Mouse (Mus musculus) hindbrain, embryonic 14.5 days (tissue): ENCODE measurements around the gene Stat5b. TPM values are rescaled to one million over a fixed set of nuclear protein-coding genes. Genes with fewer than 3 reads are reported as not detected.

ENCODE experiments used
- ATAC-seq: fragments of 200-750 bp; cut with Nextera tagmentation; 2 replicates; pipeline ENCODE4 v1.8.0; 2017; ENCODE audit warnings: moderate number of reproducible peaks, mild to moderate bottlenecking, moderate TSS enrichment, moderate library complexity; ENCODE audit not compliant: low FRiP score
- DNase-seq: peaks from one replicate; pipeline ENCODE4 v3.0.0-alpha.2; 2015; ENCODE audit warnings: low spot score
- H3K27ac ChIP-seq: fragments of 300-500 bp; sonication (generic); 2 replicates; pipeline ENCODE4 v1.5.1; 2014; ENCODE audit warnings: mild to moderate bottlenecking, moderate library complexity
- H3K27me3 ChIP-seq: fragments of 300-500 bp; sonication (generic); 2 replicates; pipeline ENCODE4 v1.6.1; 2014; ENCODE audit warnings: mild to moderate bottlenecking, low read length, mixed read lengths; ENCODE audit not compliant: control insufficient read depth, insufficient read depth
- H3K36me3 ChIP-seq: fragments of 300-500 bp; sonication (generic); replicated peaks from 2 replicates; pipeline ENCODE4 v1.6.1; 2014; ENCODE audit not compliant: control insufficient read depth, insufficient read depth
- H3K4me1 ChIP-seq: fragments of 300-500 bp; sonication (generic); replicated peaks from 2 replicates; pipeline ENCODE4 v1.6.1; 2014; ENCODE audit warnings: antibody characterized with exemption, low read length, mixed read lengths; ENCODE audit not compliant: control insufficient read depth, insufficient read depth
- H3K4me2 ChIP-seq: fragments of 300-500 bp; sonication (generic); replicated peaks from 2 replicates; pipeline ENCODE4 v1.6.1; 2014; ENCODE audit warnings: mild to moderate bottlenecking, moderate library complexity
- H3K4me3 ChIP-seq: fragments of 300-500 bp; sonication (generic); replicated peaks from 2 replicates; pipeline ENCODE4 v1.5.1; 2014; ENCODE audit warnings: mild to moderate bottlenecking, low read length
- H3K9ac ChIP-seq: fragments of 300-500 bp; sonication (generic); 2 replicates; pipeline ENCODE4 v1.6.1; 2014
- H3K9me3 ChIP-seq: fragments of 300-500 bp; sonication (generic); 2 replicates; pipeline ENCODE4 v1.6.1; 2016; ENCODE audit warnings: low read length; ENCODE audit not compliant: control insufficient read depth
- WGBS: fragments of 180-500 bp; shearing (Covaris S2); extraction: QIAGEN DNeasy Blood & Tissue Kit; methylation state at CpG from one replicate; pipeline ENCODE4 v1.1.7; 2014; 5-methylcytosine and 5-hydroxymethylcytosine counted together
- polyA plus RNA-seq: library from polyadenylated mRNA; unstranded; fragments of >200 nt; fragmentation: Nextera tagmentation; extraction: Ambion mirVana; gene quantifications from 2 replicates; pipeline ENCODE4 v1.2.1, GENCODE M21; 2014

The Stat5b gene
- polyA plus RNA-seq, 1 experiment from 2014 or later, result 19.0 TPM

- Histone ChIP-seq H3K27me3 (no peaks in the 10 kb centered on the region), H3K36me3 (peaks cover 70% of the 10 kb centered on the region), H3K4me2 (no peak overlapping the region), H3K9ac (no peak overlapping the region), H3K4me3 (no peak overlapping the region), H3K27ac (no peak overlapping the region), H3K9me3 (no peaks in the 10 kb centered on the region), H3K4me1 (no peaks in the 10 kb centered on the region)
- ATAC-seq (no peak), DNase-seq (no peak)
- WGBS, result 86% methylated on average over 2 of the region's 2 CpGs
Measured at GRCm38 (mm10) chr11:100785774-100786173, 64.8 kb downstream of the Stat5b start.

- WGBS, result 83% methylated on average over 8 of the region's 8 CpGs
- H3K27ac ChIP-seq, result no peak overlapping the region
- no peaks in the 10 kb centered on the region for H3K4me1 ChIP-seq
- H3K4me3 ChIP-seq, result no peak overlapping the region
- peaks cover 58% of the 10 kb centered on the region for H3K36me3 ChIP-seq
- no peak overlapping the region for H3K9ac ChIP-seq
- no peaks in the 10 kb centered on the region for H3K27me3 ChIP-seq
- ATAC-seq, result no peak
- no peak for DNase-seq
- H3K9me3 ChIP-seq, result no peaks in the 10 kb centered on the region
- no peak overlapping the region for H3K4me2 ChIP-seq
Measured at GRCm38 (mm10) chr11:100784286-100784685, 66.2 kb downstream of the Stat5b start.

- H3K4me1 ChIP-seq, result no peaks in the 10 kb centered on the region
- DNase-seq (no peak), ATAC-seq (no peak)
- H3K27me3 ChIP-seq, result no peaks in the 10 kb centered on the region
- no peak overlapping the region for H3K4me3 ChIP-seq
- H3K9me3 ChIP-seq, result no peaks in the 10 kb centered on the region
- no peak overlapping the region for H3K27ac ChIP-seq
- WGBS, result 92% methylated on average over 13 of the region's 13 CpGs
- H3K36me3 ChIP-seq, result peaks cover 50% of the 10 kb centered on the region
- no peak overlapping the region for H3K4me2 ChIP-seq
- H3K9ac ChIP-seq, result no peak overlapping the region
Measured at GRCm38 (mm10) chr11:100782568-100782967, 68.0 kb downstream of the Stat5b start.

- no peaks in the 10 kb centered on the region for H3K4me1 ChIP-seq
- ATAC-seq, result no peak
- no peak overlapping the region for H3K4me2 ChIP-seq
- peaks cover 43% of the 10 kb centered on the region for H3K36me3 ChIP-seq
- H3K4me3 ChIP-seq, result no peak overlapping the region
- no peak for DNase-seq
- no peaks in the 10 kb centered on the region for H3K27me3 ChIP-seq
- H3K9me3 ChIP-seq, result no peaks in the 10 kb centered on the region
- no peak overlapping the region for H3K9ac ChIP-seq
- WGBS, result 94% methylated on average over 15 of the region's 15 CpGs
- H3K27ac ChIP-seq, result no peak overlapping the region
Measured at GRCm38 (mm10) chr11:100781763-100782475, 68.6 kb downstream of the Stat5b start.

- peaks cover 40% of the 10 kb centered on the region for H3K36me3 ChIP-seq
- no peak overlapping the region for H3K4me3 ChIP-seq
- ATAC-seq (no peak), DNase-seq (no peak)
- no peaks in the 10 kb centered on the region for H3K9me3 ChIP-seq
- H3K4me1 ChIP-seq, result no peaks in the 10 kb centered on the region
- H3K9ac ChIP-seq, result no peak overlapping the region
- H3K4me2 ChIP-seq, result no peak overlapping the region
- no peaks in the 10 kb centered on the region for H3K27me3 ChIP-seq
- WGBS, result 86% methylated on average over 8 of the region's 8 CpGs
- no peak overlapping the region for H3K27ac ChIP-seq
Measured at GRCm38 (mm10) chr11:100780247-100780646, 70.3 kb downstream of the Stat5b start.

GRCm38 (mm10) chr11:100778069-100778468 lies 72.5 kb downstream of the Stat5b start:
- WGBS, result 79% methylated on average over 3 of the region's 3 CpGs
- Histone ChIP-seq H3K4me1 (no peaks in the 10 kb centered on the region), H3K4me2 (no peak overlapping the region), H3K27ac (no peak overlapping the region), H3K9ac (no peak overlapping the region), H3K27me3 (no peaks in the 10 kb centered on the region), H3K9me3 (no peaks in the 10 kb centered on the region), H3K4me3 (no peak overlapping the region), H3K36me3 (peaks cover 21% of the 10 kb centered on the region)
- ATAC-seq (no peak), DNase-seq (no peak)

GRCm38 (mm10) chr11:100775921-100776320 lies 74.6 kb downstream of the Stat5b start:
- no peak for ATAC-seq
- Histone ChIP-seq H3K4me1 (no peaks in the 10 kb centered on the region), H3K9ac (no peak overlapping the region), H3K9me3 (no peaks in the 10 kb centered on the region), H3K4me2 (no peak overlapping the region), H3K4me3 (no peak overlapping the region), H3K27me3 (no peaks in the 10 kb centered on the region), H3K27ac (no peak overlapping the region), H3K36me3 (peaks cover 7% of the 10 kb centered on the region; the same call in 1 of the 2 replicates)
- 87% methylated on average over 10 of the region's 10 CpGs for WGBS
- no peak for DNase-seq

- H3K9me3 ChIP-seq, result no peaks in the 10 kb centered on the region
- no peak overlapping the region for H3K4me2 ChIP-seq
- peaks cover 6% of the 10 kb centered on the region; the same call in 1 of the 2 replicates for H3K36me3 ChIP-seq
- DNase-seq (no peak), ATAC-seq (no peak)
- no peaks in the 10 kb centered on the region for H3K4me1 ChIP-seq
- H3K4me3 ChIP-seq, result no peak overlapping the region
- 84% methylated on average over 4 of the region's 4 CpGs for WGBS
- no peak overlapping the region for H3K9ac ChIP-seq
- H3K27ac ChIP-seq, result no peak overlapping the region
- no peaks in the 10 kb centered on the region for H3K27me3 ChIP-seq
Measured at GRCm38 (mm10) chr11:100774261-100774660, 76.3 kb downstream of the Stat5b start.

- DNase-seq (peak; percentile 64), ATAC-seq (peak; percentile 55; the same call in 1 of the 2 replicates)
- peak within 1 kb of the TSS; percentile 46 for H3K4me2 ChIP-seq
- H3K4me1 ChIP-seq, result no peaks in the 10 kb centered on the region
- H3K27ac ChIP-seq, result no peak within 1 kb of the TSS
- no peaks in the 10 kb centered on the region for H3K36me3 ChIP-seq
- 22% methylated on average over 17 of the region's 17 CpGs for WGBS
- peak within 1 kb of the TSS; percentile 39 for H3K4me3 ChIP-seq
- no peaks in the 10 kb centered on the region for H3K27me3 ChIP-seq
- H3K9ac ChIP-seq, result peak within 1 kb of the TSS; percentile 26; the same call in 1 of the 2 replicates
- H3K9me3 ChIP-seq, result no peaks in the 10 kb centered on the region
Measured at GRCm38 (mm10) chr11:100770646-100771408, 79.7 kb downstream of the Stat5b start, which contains the start of gene Ghdc. TSS of gene Ghdc (minus strand) at chr11:100770957.
